8 mouse cellular contexts compared by ENCODE assay signal in genomic region chr4:40722687-40723460, GRCm38 (mm10). TPM values are rescaled to one million over a fixed set of nuclear protein-coding genes. Genes with fewer than 3 reads are reported as not detected.
DNase-seq lines count a peak whose midpoint lies in the region; ATAC-seq and TF ChIP-seq lines count a peak whose summit lies in the region.

No protein-coding gene starts in this region.

- H3K27ac ChIP-seq in heart, postnatal 0 days (ENCODE audit: low read depth) = peak overlapping the region; percentile 99
- H3K27ac ChIP-seq in lung, embryonic 15.5 days = peak overlapping the region; percentile 99
- H3K27ac ChIP-seq in thymus, adult 2 months (ENCODE audit: control insufficient read depth, insufficient read depth, low read length) = peak overlapping the region; percentile 87

- peaks cover 24% of the 10 kb centered on the region for H3K4me1 ChIP-seq in heart, postnatal 0 days (ENCODE audit: control insufficient read depth, insufficient read depth)
- peaks cover 29% of the 10 kb centered on the region for H3K4me1 ChIP-seq in lung, embryonic 15.5 days
- peaks cover 12% of the 10 kb centered on the region for H3K4me1 ChIP-seq in thymus, adult 2 months (replicated peaks; ENCODE audit: control insufficient read depth, insufficient read depth, low read length)

- H3K9ac ChIP-seq in heart, postnatal 0 days (replicated peaks; ENCODE audit: low read depth, low read length) = peak overlapping the region; percentile 96
- peak overlapping the region; percentile 97 for H3K9ac ChIP-seq in lung, embryonic 15.5 days

- H3K4me3 ChIP-seq in heart, postnatal 0 days (ENCODE audit: low read depth, low read length) = peak overlapping the region; percentile 90
- peak overlapping the region; percentile 93 for H3K4me3 ChIP-seq in lung, embryonic 15.5 days
- H3K4me3 ChIP-seq in thymus, adult 2 months (ENCODE audit: control insufficient read depth, insufficient read depth, low read length) = peak overlapping the region; percentile 89

- no peak; the same call in 1 of the 2 replicates for TF ChIP-seq POLR2A in thymus, adult 2 months (IDR thresholded peaks at IDR 0.05; ENCODE audit: control insufficient read depth, extremely low read depth, insufficient read depth, low read length, poor library complexity)

- TF ChIP-seq EP300 in heart, postnatal 0 days (IDR thresholded peaks at IDR 0.05; ENCODE audit: low read depth) = no peak; the same call in 1 of the 2 replicates

- H3K27me3 ChIP-seq in heart, postnatal 0 days (ENCODE audit: control insufficient read depth, insufficient read depth, low read length) = no peaks in the 10 kb centered on the region
- no peaks in the 10 kb centered on the region for H3K27me3 ChIP-seq in lung, embryonic 15.5 days
- no peaks in the 10 kb centered on the region for H3K27me3 ChIP-seq in thymus, adult 2 months (ENCODE audit: control insufficient read depth, insufficient read depth, low read length)

- TF ChIP-seq CTCF in heart, postnatal 0 days (IDR thresholded peaks at IDR 0.05; ENCODE audit: low read depth) = no peak
- TF ChIP-seq CTCF in thymus, adult 2 months (IDR thresholded peaks at IDR 0.05; ENCODE audit: borderline replicate concordance, control insufficient read depth, extremely low read depth, insufficient read depth, low read length, poor library complexity) = no peak

- WGBS in heart, postnatal 0 days = under 1% methylated on average over 61 of the region's 62 CpGs
- WGBS in lung, embryonic 15.5 days = 1% methylated on average over 59 of the region's 62 CpGs
- under 1% methylated on average over 61 of the region's 62 CpGs for WGBS in thymus, adult 2 months

- H3K9me3 ChIP-seq in heart, postnatal 0 days (replicated peaks; ENCODE audit: control insufficient read depth, low read length) = no peaks in the 10 kb centered on the region
- H3K9me3 ChIP-seq in lung, embryonic 15.5 days = no peaks in the 10 kb centered on the region

- peak overlapping the region; percentile 76 for H3K4me2 ChIP-seq in heart, postnatal 0 days (ENCODE audit: low read depth, low read length)
- H3K4me2 ChIP-seq in lung, embryonic 15.5 days = peak overlapping the region; percentile 76

- ATAC-seq in erythroid progenitor cell, adult 5-6 weeks (replicated peaks; ENCODE audit: low FRiP score, poor library complexity, severe bottlenecking) = peak; percentile 80
- ATAC-seq in heart, postnatal 0 days (ENCODE audit: insufficient read depth, low read depth) = peak; percentile 79
- peak; percentile 86 for ATAC-seq in lung, embryonic 15.5 days (ENCODE audit: borderline replicate concordance, extremely low read depth, low FRiP score, low TSS enrichment)
- peak; percentile 50 for ATAC-seq in neutrophil, adult 5-6 weeks (ENCODE audit: extremely low read depth, insufficient number of reproducible peaks, low FRiP score, poor library complexity, severe bottlenecking)

- H3K36me3 ChIP-seq in heart, postnatal 0 days (replicated peaks; ENCODE audit: control insufficient read depth, insufficient read depth, low read length) = peaks cover 29% of the 10 kb centered on the region
- H3K36me3 ChIP-seq in lung, embryonic 15.5 days = peaks cover 28% of the 10 kb centered on the region
- peaks cover 32% of the 10 kb centered on the region for H3K36me3 ChIP-seq in thymus, adult 2 months (ENCODE audit: control insufficient read depth, insufficient read depth, low read length)

- peak; percentile 73 for DNase-seq in B cell, adult 2 months
- DNase-seq in adrenal gland, postnatal 14 days = peak; percentile 90
- DNase-seq in heart, postnatal 0 days (ENCODE audit: low spot score) = peak; percentile 77
- DNase-seq in kidney, postnatal 36 days = peak; percentile 74 to 79
- DNase-seq in thymus, adult 2 months = peak; percentile 82

RNA-seq across cellular contexts. Expression of gene Dnaja1, which starts 0.9 kb away (rescaled TPM):
- 287 and 409 TPM in 2 replicates for total RNA-seq in adrenal gland, postnatal 14 days (2021)
- 41.1 and 51.2 TPM in 2 replicates for total RNA-seq in erythroid progenitor cell, adult 5-6 weeks (2015; ENCODE audit: low replicate concordance)
- total RNA-seq in erythroid progenitor cell, adult 5-6 weeks (2017; ENCODE audit: low replicate concordance) = 69.0 and 75.1 TPM in 2 replicates
- 20.9 and 27.7 TPM in 2 replicates for total RNA-seq in heart, postnatal 0 days (2014; rRNA removed; ENCODE audit: low replicate concordance)
- polyA plus RNA-seq in heart, postnatal 0 days (2015; fragmentation: Nextera tagmentation; extraction: Ambion mirVana) = 200 and 206 TPM in 2 replicates
- 422 and 428 TPM in 2 replicates for polyA plus RNA-seq in lung, embryonic 15.5 days (2015; fragmentation: Nextera tagmentation; extraction: Ambion mirVana)
- 371 and 454 TPM in 2 replicates for total RNA-seq in neutrophil, adult 5-6 weeks (2017)
- 11.5 and 13.4 TPM in 2 replicates for polyA plus RNA-seq in thymus, adult 2 months (2012; rRNA removed)

RNA-seq across cellular contexts. Expression of gene Aptx, which starts 19.9 kb away (rescaled TPM):
- 17.8 and 18.6 TPM in 2 replicates for total RNA-seq in adrenal gland, postnatal 14 days (2021)
- 0.72 and 7.1 TPM in 2 replicates for total RNA-seq in erythroid progenitor cell, adult 5-6 weeks (2015; ENCODE audit: low replicate concordance)
- total RNA-seq in erythroid progenitor cell, adult 5-6 weeks (2017; ENCODE audit: low replicate concordance) = 1.0 and 2.3 TPM in 2 replicates
- total RNA-seq in heart, postnatal 0 days (2014; rRNA removed; ENCODE audit: low replicate concordance) = 4.5 and 18.9 TPM in 2 replicates
- 28.1 and 29.9 TPM in 2 replicates for polyA plus RNA-seq in heart, postnatal 0 days (2015; fragmentation: Nextera tagmentation; extraction: Ambion mirVana)
- polyA plus RNA-seq in lung, embryonic 15.5 days (2015; fragmentation: Nextera tagmentation; extraction: Ambion mirVana) = 27.1 and 28.6 TPM in 2 replicates
- 11.0 and 15.5 TPM in 2 replicates for total RNA-seq in neutrophil, adult 5-6 weeks (2017)
- polyA plus RNA-seq in thymus, adult 2 months (2012; rRNA removed) = 8.2 and 9.1 TPM in 2 replicates

RNA-seq across cellular contexts. Expression of gene Smu1, which starts 34.8 kb away (rescaled TPM):
- total RNA-seq in adrenal gland, postnatal 14 days (2021) = 55.8 and 62.3 TPM in 2 replicates
- total RNA-seq in erythroid progenitor cell, adult 5-6 weeks (2015; ENCODE audit: low replicate concordance) = 28.9 and 42.2 TPM in 2 replicates
- 41.5 and 59.0 TPM in 2 replicates for total RNA-seq in erythroid progenitor cell, adult 5-6 weeks (2017; ENCODE audit: low replicate concordance)
- 56.4 and 86.6 TPM in 2 replicates for total RNA-seq in heart, postnatal 0 days (2014; rRNA removed; ENCODE audit: low replicate concordance)
- 68.6 and 73.6 TPM in 2 replicates for polyA plus RNA-seq in heart, postnatal 0 days (2015; fragmentation: Nextera tagmentation; extraction: Ambion mirVana)
- 155 and 161 TPM in 2 replicates for polyA plus RNA-seq in lung, embryonic 15.5 days (2015; fragmentation: Nextera tagmentation; extraction: Ambion mirVana)
- 99.4 and 109 TPM in 2 replicates for total RNA-seq in neutrophil, adult 5-6 weeks (2017)
- 34.9 and 36.7 TPM in 2 replicates for polyA plus RNA-seq in thymus, adult 2 months (2012; rRNA removed)

Comparison
In these comparisons a context has a peak if more than half of its experiments do, and no peak if none do; other contexts are left out.
1. Peak in every context shown above with its lines: DNase-seq, ATAC-seq, H3K4me3 ChIP-seq and H3K27ac ChIP-seq.